Mouse (Mus musculus) liver, embryonic 12.5 days (tissue): Measurements from ENCODE around the gene Cercam. TPM values are rescaled to one million over a fixed set of nuclear protein-coding genes. Genes with fewer than 3 reads are reported as not detected.

Source experiments
- ATAC-seq: fragments of 200-750 bp; cut with Nextera tagmentation; 2 replicates; pipeline ENCODE4 v1.8.0; 2017; ENCODE audit warnings: moderate number of reproducible peaks, mild to moderate bottlenecking, moderate library complexity
- H3K27ac ChIP-seq: fragments of 300-500 bp; sonication (generic); 2 replicates; pipeline ENCODE4 v1.5.1; 2016; ENCODE audit warnings: mild to moderate bottlenecking
- H3K27me3 ChIP-seq: fragments of 300-500 bp; sonication (generic); replicated peaks from 2 replicates; pipeline ENCODE4 v1.6.1; 2016; ENCODE audit warnings: mild to moderate bottlenecking, moderate library complexity
- H3K36me3 ChIP-seq: fragments of 300-500 bp; sonication (generic); 2 replicates; pipeline ENCODE4 v1.6.1; 2016; ENCODE audit warnings: mild to moderate bottlenecking, moderate library complexity
- H3K4me1 ChIP-seq: fragments of 300-500 bp; sonication (generic); 2 replicates; pipeline ENCODE4 v1.6.1; 2016
- H3K4me2 ChIP-seq: fragments of 300-500 bp; sonication (generic); 2 replicates; pipeline ENCODE4 v1.6.1; 2016; ENCODE audit warnings: mild to moderate bottlenecking, moderate library complexity
- H3K4me3 ChIP-seq: fragments of 300-500 bp; sonication (generic); 2 replicates; pipeline ENCODE4 v1.5.1; 2016; ENCODE audit warnings: mild to moderate bottlenecking, moderate library complexity
- H3K9ac ChIP-seq: fragments of 300-500 bp; sonication (generic); 2 replicates; pipeline ENCODE4 v1.6.1; 2016; ENCODE audit warnings: mild to moderate bottlenecking, moderate library complexity
- H3K9me3 ChIP-seq: fragments of 300-500 bp; sonication (generic); replicated peaks from 2 replicates; pipeline ENCODE4 v1.6.1; 2016; ENCODE audit warnings: mild to moderate bottlenecking, moderate library complexity
- WGBS: fragments of 180-500 bp; shearing (Covaris S2); methylation state at CpG from one replicate; pipeline ENCODE4 v1.1.7; 2016; ENCODE audit not compliant: insufficient replicate concordance; 5-methylcytosine and 5-hydroxymethylcytosine counted together
- microRNA-seq: library from miRNA; unstranded; fragments of <30 nt; microRNA quantifications from one replicate; pipeline ENCODE4, GENCODE M21; 2017
- polyA plus RNA-seq: library from polyadenylated mRNA; unstranded; fragments of >200 nt; fragmentation: Nextera tagmentation; extraction: Ambion mirVana; gene quantifications from 2 replicates; pipeline ENCODE4 v1.2.1, GENCODE M21; 2016

Cercam gene
- polyA plus RNA-seq, 1 experiment from 2014 or later, result 47.2 TPM

- H3K9me3 ChIP-seq, result no peaks in the 10 kb centered on the region
- 65% methylated on average over 11 of the region's 11 CpGs for WGBS
- peak overlapping the region; percentile 46 for H3K4me2 ChIP-seq
- peak; percentile 93 for ATAC-seq
- no peak overlapping the region for H3K4me3 ChIP-seq
- no peaks in the 10 kb centered on the region for H3K27me3 ChIP-seq
- peak overlapping the region; percentile 40; the same call in 1 of the 2 replicates for H3K9ac ChIP-seq
- H3K36me3 ChIP-seq, result peaks cover 95% of the 10 kb centered on the region
- H3K4me1 ChIP-seq, result peaks cover 21% of the 10 kb centered on the region
- H3K27ac ChIP-seq, result peak overlapping the region; percentile 80
These were observed 48.7 kb downstream of the Cercam start for GRCm38 (mm10) chr2:29917621-29918020.

GRCm38 (mm10) chr2:29922011-29922410 is 53.0 kb downstream of the Cercam start:
- Histone ChIP-seq H3K27ac (no peak overlapping the region), H3K4me2 (no peak overlapping the region), H3K9ac (no peak overlapping the region), H3K27me3 (no peaks in the 10 kb centered on the region), H3K4me1 (peaks cover 14% of the 10 kb centered on the region), H3K36me3 (peaks cover 97% of the 10 kb centered on the region), H3K4me3 (no peak overlapping the region), H3K9me3 (no peaks in the 10 kb centered on the region)
- WGBS, result 80% methylated on average over 11 of the region's 11 CpGs
- no peak for ATAC-seq

GRCm38 (mm10) chr2:29926542-29926941 is 57.6 kb downstream of the Cercam start:
- no peak for ATAC-seq
- Histone ChIP-seq H3K4me1 (no peaks in the 10 kb centered on the region), H3K27ac (no peak overlapping the region), H3K9ac (no peak overlapping the region), H3K9me3 (no peaks in the 10 kb centered on the region), H3K4me2 (no peak overlapping the region), H3K36me3 (peaks cover 100% of the 10 kb centered on the region), H3K27me3 (no peaks in the 10 kb centered on the region), H3K4me3 (no peak overlapping the region)
- 80% methylated on average over 5 of the region's 5 CpGs for WGBS

GRCm38 (mm10) chr2:29930506-29930905 is 61.5 kb downstream of the Cercam start:
- ATAC-seq, result no peak
- Histone ChIP-seq H3K27me3 (no peaks in the 10 kb centered on the region), H3K4me1 (0 out of 2 replicates have a peak, but pooled peaks cover 7% of the 10 kb centered on the region), H3K9me3 (no peaks in the 10 kb centered on the region), H3K36me3 (peaks cover 60% of the 10 kb centered on the region), H3K4me3 (no peak overlapping the region), H3K9ac (no peak overlapping the region), H3K27ac (no peak overlapping the region), H3K4me2 (no peak overlapping the region)
- WGBS, result 84% methylated on average over 10 of the region's 10 CpGs

- no peak for ATAC-seq
- peaks cover 53% of the 10 kb centered on the region for H3K36me3 ChIP-seq
- H3K9ac ChIP-seq, result no peak overlapping the region
- WGBS, result 86% methylated on average over 6 of the region's 6 CpGs
- H3K4me1 ChIP-seq, result peaks cover 13% of the 10 kb centered on the region
- H3K27ac ChIP-seq, result no peak overlapping the region
- no peaks in the 10 kb centered on the region for H3K9me3 ChIP-seq
- no peaks in the 10 kb centered on the region for H3K27me3 ChIP-seq
- H3K4me3 ChIP-seq, result no peak overlapping the region
- H3K4me2 ChIP-seq, result no peak overlapping the region
These were observed 62.2 kb downstream of the Cercam start for GRCm38 (mm10) chr2:29931194-29931593.

Small RNAs within 50 kb of the gene (microRNA-seq; reads per million reads assigned to microRNA genes)
- gene Mir219a-2, result not detected
- gene Mir219b, result not detected

Other genes starting within 250 kb of the Cercam start
- 10.1 and 10.8 TPM in 2 replicates for gene Rapgef1, start 249.4 kb upstream of the Cercam start, polyA plus RNA-seq
- gene Gm13420, start 117.5 kb upstream of the Cercam start, polyA plus RNA-seq, result 0.28 and 0.41 TPM in 2 replicates
- not detected in 2 replicates for gene Gm13547, start 109.9 kb upstream of the Cercam start, polyA plus RNA-seq
- 21.5 and 21.8 TPM in 2 replicates for gene Coq4, start 81.7 kb upstream of the Cercam start, polyA plus RNA-seq
- gene Trub2, start 80.7 kb upstream of the Cercam start, polyA plus RNA-seq, result 23.7 and 27.6 TPM in 2 replicates
- 3.9 and 4.3 TPM in 2 replicates for gene Slc27a4, start 66.5 kb upstream of the Cercam start, polyA plus RNA-seq
- gene Urm1, start 49.1 kb upstream of the Cercam start, polyA plus RNA-seq, result 11.4 and 11.7 TPM in 2 replicates
- gene Odf2, start 20.1 kb downstream of the Cercam start, polyA plus RNA-seq, result 69.8 and 72.1 TPM in 2 replicates
- gene Gle1, start 66.3 kb downstream of the Cercam start, polyA plus RNA-seq, result 38.8 and 43.1 TPM in 2 replicates
- 18.8 and 19.0 TPM in 2 replicates for gene Sptan1, start 96.4 kb downstream of the Cercam start, polyA plus RNA-seq
- gene Wdr34, start 179.7 kb downstream of the Cercam start, polyA plus RNA-seq, result 13.2 and 15.4 TPM in 2 replicates
- gene Set, start 188.2 kb downstream of the Cercam start, polyA plus RNA-seq, result 409 and 423 TPM in 2 replicates
- 4.6 and 5.1 TPM in 2 replicates for gene Pkn3, start 208.5 kb downstream of the Cercam start, polyA plus RNA-seq
- 29.7 and 31.0 TPM in 2 replicates for gene Zdhhc12, start 224.5 kb downstream of the Cercam start, polyA plus RNA-seq